Mouse (Mus musculus): ENCODE results near the gene Ppdpf.

The Ppdpf gene

GRCm38 (mm10) chr2:181159091-181159514 is 27.9 kb upstream of the Ppdpf start:
- 18% methylated on average over 7 of the region's 7 CpGs for WGBS

DNA sequence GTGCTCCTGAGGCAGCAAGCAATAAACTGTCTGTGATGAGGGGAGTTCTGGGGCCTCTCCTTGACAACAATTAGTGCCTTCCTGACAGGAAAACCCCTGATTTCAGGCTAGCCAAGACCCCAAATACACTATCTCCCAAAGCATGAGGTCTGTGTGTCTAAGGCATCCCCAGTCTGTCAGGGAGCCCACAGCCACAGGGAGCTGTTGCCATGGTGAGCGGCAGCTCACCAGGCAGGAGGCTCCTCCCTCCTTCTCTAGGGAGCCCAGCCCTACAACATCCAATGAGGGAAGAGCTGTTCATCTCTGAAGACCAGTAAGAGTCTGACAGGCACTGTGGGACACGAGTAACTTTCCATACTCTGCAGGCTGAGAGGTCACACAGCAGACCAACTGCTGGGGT is 27.3 kb upstream of the Ppdpf start:
- WGBS = 7% methylated on average over 2 of the region's 2 CpGs

- 24% methylated on average over 4 of the region's 4 CpGs for WGBS
These were observed 26.2 kb upstream of the Ppdpf start for GRCm38 (mm10) chr2:181160821-181161220.

DNA sequence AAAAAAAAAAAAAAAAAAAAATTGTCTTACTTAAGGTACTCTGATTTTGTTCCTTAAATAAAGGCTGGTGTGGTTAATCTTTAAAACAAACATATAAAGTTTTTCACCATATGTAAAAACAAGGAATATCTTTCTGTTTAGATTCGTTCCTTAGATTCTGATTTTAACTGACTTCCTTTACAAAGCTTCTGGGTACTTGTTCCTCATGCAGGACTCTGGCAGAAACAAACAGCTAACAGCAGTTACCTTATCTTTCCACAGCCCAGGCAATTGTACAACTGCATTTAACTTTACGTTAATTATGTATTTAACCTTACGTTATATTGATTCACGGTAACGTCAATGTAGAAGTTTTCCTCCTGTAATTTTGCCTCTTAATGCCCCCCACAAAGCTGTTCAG is 20.6 kb upstream of the Ppdpf start:
- WGBS = 89% methylated on average over 5 of the region's 5 CpGs

DNA sequence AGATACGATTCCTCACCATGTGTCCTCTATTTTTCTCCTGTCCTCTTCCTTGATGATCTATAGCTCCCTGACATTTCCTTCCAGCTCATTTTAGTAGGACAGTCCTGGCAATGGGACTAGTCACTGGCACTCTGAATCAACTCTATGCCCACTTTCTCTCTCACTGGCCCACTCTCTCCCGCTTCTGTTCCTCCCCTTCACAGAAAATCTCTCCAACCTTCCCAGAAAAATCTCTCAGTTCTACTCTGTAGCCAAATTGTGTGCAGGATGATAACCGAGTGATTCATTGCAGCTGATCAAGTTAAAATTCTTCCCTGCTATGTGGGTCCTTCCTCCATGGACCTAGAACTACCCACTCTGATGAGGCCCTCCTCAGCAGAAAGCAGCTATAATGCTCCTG is 12.4 kb upstream of the Ppdpf start:
- WGBS = 46% methylated on average over 3 of the region's 3 CpGs

DNA sequence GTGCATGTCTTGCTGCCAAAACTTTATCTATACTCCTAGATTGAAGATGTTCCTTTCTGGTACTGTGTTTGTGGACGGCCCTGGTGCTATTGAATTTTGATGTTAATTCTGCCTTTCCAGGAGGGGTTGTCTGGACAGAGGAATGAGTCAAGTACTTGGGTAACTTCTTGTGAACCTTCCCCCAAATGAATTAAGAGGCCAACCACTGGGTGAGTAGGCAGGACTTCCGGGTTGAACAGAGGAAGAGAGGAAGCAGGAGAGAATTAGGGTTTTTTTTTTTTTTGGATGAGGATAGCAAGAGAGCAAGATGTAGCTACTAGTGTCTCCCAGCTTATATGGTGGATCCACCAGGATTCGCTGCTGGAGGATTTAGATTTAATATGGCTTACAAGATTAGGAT is 9.0 kb upstream of the Ppdpf start:
- WGBS = 80% methylated on average over 3 of the region's 3 CpGs

GRCm38 (mm10) chr2:181178471-181178870 is 8.6 kb upstream of the Ppdpf start:
- WGBS = 89% methylated on average over 5 of the region's 5 CpGs

GRCm38 (mm10) chr2:181180898-181181297 is 6.1 kb upstream of the Ppdpf start:
- WGBS = 29% methylated on average over 6 of the region's 6 CpGs

- WGBS = under 1% methylated on average over 14 of the region's 14 CpGs
These were observed 412 bp upstream of the Ppdpf start for GRCm38 (mm10) chr2:181186635-181187034.

DNA sequence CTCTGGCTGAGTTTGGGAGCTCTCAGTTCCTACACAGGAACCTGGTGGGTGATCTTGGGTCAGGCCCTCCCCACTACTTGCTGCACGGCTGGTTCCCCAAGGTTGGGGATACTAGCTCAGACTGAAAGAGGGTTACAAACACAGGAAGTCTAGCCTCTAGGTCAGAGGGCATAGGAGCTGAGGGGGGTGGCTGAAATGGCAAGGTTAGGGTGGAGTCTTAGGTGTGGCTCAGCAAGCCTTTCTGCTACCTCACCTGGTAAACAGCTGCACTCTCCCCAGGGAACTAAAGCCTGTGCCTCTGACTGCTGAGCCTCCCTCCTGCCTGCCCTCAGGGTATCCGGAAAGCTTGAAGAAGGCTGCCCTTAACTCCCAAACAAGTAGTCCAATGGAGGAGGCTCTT is 1.6 kb downstream of the Ppdpf start:
- WGBS = 66% methylated on average over 2 of the region's 2 CpGs

DNA sequence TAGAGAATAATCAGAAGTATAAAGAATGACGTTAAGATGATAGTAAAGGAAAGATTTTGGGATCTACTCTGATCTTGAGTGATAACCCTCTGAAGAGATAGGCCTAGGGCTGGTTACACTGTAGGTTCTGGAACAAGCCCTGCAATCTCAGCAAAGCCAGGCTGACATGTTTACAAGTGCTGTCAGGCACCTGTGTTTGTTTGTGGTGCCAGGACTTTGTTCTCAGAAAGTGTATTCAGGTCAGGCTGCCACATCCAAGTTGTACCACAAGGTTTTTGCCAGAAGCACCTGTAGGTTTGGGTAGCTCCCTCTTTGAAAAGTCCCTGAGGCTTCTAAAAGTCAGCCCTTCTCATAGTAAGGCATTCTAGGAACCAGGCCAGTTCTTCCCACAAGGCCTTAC is 2.3 kb downstream of the Ppdpf start:
- WGBS = 48% methylated on average over 1 of the region's 1 CpGs

GRCm38 (mm10) chr2:181191385-181191784 is 4.3 kb downstream of the Ppdpf start:
- WGBS = 73% methylated on average over 4 of the region's 4 CpGs

DNA sequence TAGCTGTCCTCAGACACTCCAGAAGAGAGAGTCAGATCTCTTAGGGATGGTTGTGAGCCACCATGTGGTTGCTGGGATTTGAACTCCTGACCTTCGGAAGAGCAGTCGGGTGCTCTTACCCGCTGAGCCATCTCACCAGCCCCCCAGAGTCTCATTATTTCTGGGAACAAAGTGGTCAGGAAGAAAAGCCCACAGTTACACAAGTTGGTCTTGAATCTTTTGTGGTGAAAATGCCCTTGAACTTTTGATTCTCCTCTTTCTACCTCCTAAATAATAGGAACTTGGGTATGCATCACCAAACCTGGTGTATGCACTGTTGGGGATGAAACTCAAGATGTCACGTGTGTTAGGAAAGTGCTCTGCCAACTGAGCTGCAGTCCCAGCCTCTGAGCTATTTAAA is 4.9 kb downstream of the Ppdpf start:
- WGBS = 56% methylated on average over 4 of the region's 4 CpGs

GRCm38 (mm10) chr2:181193044-181193443 is 6.0 kb downstream of the Ppdpf start:
- WGBS = 82% methylated on average over 3 of the region's 3 CpGs

GRCm38 (mm10) chr2:181196628-181197300 is 9.7 kb downstream of the Ppdpf start:
- WGBS = 91% methylated on average over 4 of the region's 4 CpGs

GRCm38 (mm10) chr2:181201606-181202005 is 14.6 kb downstream of the Ppdpf start:
- WGBS = 71% methylated on average over 3 of the region's 3 CpGs

- 96% methylated on average over 3 of the region's 3 CpGs for WGBS
These were observed 15.4 kb downstream of the Ppdpf start, which contains the start of gene Ptk6 for GRCm38 (mm10) chr2:181202422-181202821. Ptk6 (minus strand) TSS chr2:181202789.

GRCm38 (mm10) chr2:181202886-181203285 is 15.8 kb downstream of the Ppdpf start:
- WGBS = 76% methylated on average over 6 of the region's 6 CpGs

DNA sequence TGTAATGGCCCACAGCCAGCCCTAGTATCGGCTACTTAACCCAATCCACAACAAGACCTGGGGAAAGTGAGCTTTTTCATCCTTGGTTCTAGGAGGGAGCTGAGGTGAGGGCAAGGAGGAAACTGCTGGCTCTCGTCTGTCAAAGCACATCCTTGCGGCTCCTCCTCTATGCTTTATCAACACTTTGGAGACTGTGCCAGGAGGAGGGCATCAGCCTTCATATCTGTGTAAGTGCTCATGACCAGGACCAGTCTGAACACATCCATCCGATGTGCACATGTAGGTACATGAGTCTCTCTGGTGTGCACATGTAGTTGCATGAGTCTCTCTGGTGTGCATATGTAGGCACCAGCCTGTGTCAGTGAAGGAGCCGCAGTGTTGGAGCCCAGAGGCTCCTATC is 18.6 kb downstream of the Ppdpf start:
- 93% methylated on average over 5 of the region's 5 CpGs for WGBS

DNA sequence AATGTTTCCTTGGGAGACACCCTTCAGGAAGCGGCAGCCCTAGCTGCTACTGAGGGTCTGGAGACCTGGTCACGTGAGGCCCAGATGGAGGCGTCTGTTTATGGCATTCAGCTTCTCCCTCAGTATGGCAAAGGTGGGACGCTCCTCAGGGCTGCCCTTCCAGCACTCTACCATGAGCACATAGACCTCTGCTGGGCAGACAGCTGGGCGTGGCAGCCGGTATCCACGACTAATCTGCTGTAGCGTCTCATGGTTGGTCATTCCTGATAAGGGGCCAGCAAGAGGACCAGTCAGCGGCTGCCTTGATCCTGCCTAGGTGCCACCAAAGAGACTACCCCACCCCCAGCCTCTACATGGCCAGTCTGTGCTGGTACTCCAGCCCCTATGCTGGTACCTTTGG is 19.1 kb downstream of the Ppdpf start:
- 90% methylated on average over 9 of the region's 9 CpGs for WGBS

GRCm38 (mm10) chr2:181212389-181213020 is 25.5 kb downstream of the Ppdpf start:
- WGBS = 3% methylated on average over 34 of the region's 34 CpGs

- WGBS = 13% methylated on average over 17 of the region's 17 CpGs
These were observed 26.0 kb downstream of the Ppdpf start, which contains the start of gene Srms for GRCm38 (mm10) chr2:181213021-181213445. Srms (minus strand) TSS chr2:181213185.

- WGBS = 96% methylated on average over 6 of the region's 6 CpGs
These were observed 29.0 kb downstream of the Ppdpf start for GRCm38 (mm10) chr2:181216037-181216436.

Data from cerebral cortex, adult 2 months (tissue).